ENCODE assay signal across 16 mouse cellular contexts in genomic region chr13:107239035-107239387, GRCm38 (mm10).
DNase-seq lines count a peak whose midpoint lies in the region; ATAC-seq and TF ChIP-seq lines count a peak whose summit lies in the region.
"Had no signal": no experiment of that assay in that cellular context is flagged by ENCODE, and none has a peak within 500 bp of the region (broad histone marks: within the 10 kb centered on the region; RNA-seq: fewer than 3 reads in every experiment).

No protein-coding gene starts in this region.

- no peak overlapping the region for H3K4me2 ChIP-seq in midbrain, embryonic 14.5 days (ENCODE audit: low read length)
- H3K4me2 ChIP-seq in intestine, embryonic 16.5 days (ENCODE audit: low read depth, low read length): no peak overlapping the region
- H3K4me2 ChIP-seq in stomach, postnatal 0 days (replicated peaks; ENCODE audit: low read depth): no peak overlapping the region; the same call in 1 of the 2 replicates
- H3K4me2 ChIP-seq: embryonic facial prominence, embryonic 12.5 days; heart, embryonic 11.5 days; midbrain, embryonic 11.5 days had no signal

- no peaks in the 10 kb centered on the region for H3K27me3 ChIP-seq in midbrain, embryonic 14.5 days (ENCODE audit: control insufficient read depth, insufficient read depth, low read length)
- no peaks in the 10 kb centered on the region for H3K27me3 ChIP-seq in midbrain, embryonic 10.5 days (ENCODE audit: low read depth, poor library complexity, severe bottlenecking)
- no peaks in the 10 kb centered on the region for H3K27me3 ChIP-seq in intestine, embryonic 16.5 days (replicated peaks; ENCODE audit: control insufficient read depth, insufficient read depth, low read length)
- no peaks in the 10 kb centered on the region for H3K27me3 ChIP-seq in stomach, postnatal 0 days (ENCODE audit: control insufficient read depth, insufficient read depth, low read length)
- H3K27me3 ChIP-seq in cerebellum, adult 2 months (ENCODE audit: control insufficient read depth, insufficient read depth, low read length): no peaks in the 10 kb centered on the region
- H3K27me3 ChIP-seq: embryonic facial prominence, embryonic 12.5 days had no signal

- no peaks in the 10 kb centered on the region for H3K4me1 ChIP-seq in midbrain, embryonic 14.5 days (ENCODE audit: control insufficient read depth, insufficient read depth, low read length)
- no peaks in the 10 kb centered on the region for H3K4me1 ChIP-seq in midbrain, embryonic 10.5 days
- H3K4me1 ChIP-seq in intestine, embryonic 16.5 days (ENCODE audit: control insufficient read depth, insufficient read depth, low read length): no peaks in the 10 kb centered on the region; the same call in 1 of the 2 replicates
- no peaks in the 10 kb centered on the region; the same call in 1 of the 2 replicates for H3K4me1 ChIP-seq in stomach, postnatal 0 days (replicated peaks; ENCODE audit: control insufficient read depth, insufficient read depth)
- H3K4me1 ChIP-seq in cerebellum, adult 2 months (ENCODE audit: control insufficient read depth, insufficient read depth, low read length): no peaks in the 10 kb centered on the region
- H3K4me1 ChIP-seq: embryonic facial prominence, embryonic 12.5 days had no signal

- 71% methylated on average over 4 of the region's 4 CpGs for WGBS in midbrain, embryonic 14.5 days
- 69% methylated on average over 4 of the region's 4 CpGs for WGBS in midbrain, embryonic 10.5 days
- 27% methylated on average over 4 of the region's 4 CpGs for WGBS in intestine, embryonic 16.5 days
- WGBS in stomach, postnatal 0 days: 26% methylated on average over 4 of the region's 4 CpGs
- 66% methylated on average over 4 of the region's 4 CpGs for WGBS in cerebellum, adult 2 months

- DNase-seq in kidney, adult 9 months: peak; percentile 10
- DNase-seq in kidney, postnatal 25 days: no peak
- peak; percentile 41 for DNase-seq in midbrain, embryonic 14.5 days
- DNase-seq in midbrain, embryonic 10.5 days (ENCODE audit: low spot score): no peak
- no peak for DNase-seq in stomach, postnatal 0 days (ENCODE audit: low spot score)
- DNase-seq in cerebellum, adult 2 months: no peak
- DNase-seq: cerebellum, adult 8-10 months; heart, postnatal 4 days; layer of hippocampus, postnatal 36 days; thymus, postnatal 36 days had no signal

- no peak overlapping the region for H3K9ac ChIP-seq in midbrain, embryonic 14.5 days (replicated peaks; ENCODE audit: low read length)
- H3K9ac ChIP-seq in intestine, embryonic 16.5 days (ENCODE audit: low read depth, low read length): no peak overlapping the region
- H3K9ac ChIP-seq in stomach, postnatal 0 days (ENCODE audit: low read length): no peak overlapping the region
- H3K9ac ChIP-seq: embryonic facial prominence, embryonic 12.5 days; liver, embryonic 14.5 days had no signal

- no peaks in the 10 kb centered on the region for H3K36me3 ChIP-seq in midbrain, embryonic 14.5 days (ENCODE audit: control insufficient read depth, insufficient read depth, low read length)
- H3K36me3 ChIP-seq in midbrain, embryonic 10.5 days: no peaks in the 10 kb centered on the region
- H3K36me3 ChIP-seq in intestine, embryonic 16.5 days (ENCODE audit: control insufficient read depth, insufficient read depth, low read length): no peaks in the 10 kb centered on the region
- H3K36me3 ChIP-seq in stomach, postnatal 0 days (ENCODE audit: control insufficient read depth, insufficient read depth, low read length): no peaks in the 10 kb centered on the region
- H3K36me3 ChIP-seq: embryonic facial prominence, embryonic 12.5 days had no signal

- no peak for TF ChIP-seq POLR2A in cerebellum, adult 2 months (IDR thresholded peaks at IDR 0.05; ENCODE audit: borderline replicate concordance, insufficient read depth, low read length)

- no peak for TF ChIP-seq EP300 in stomach, postnatal 0 days (optimal IDR thresholded peaks at IDR 0.05)

- H3K9me3 ChIP-seq in midbrain, embryonic 14.5 days (ENCODE audit: control insufficient read depth, low read length): no peaks in the 10 kb centered on the region
- no peaks in the 10 kb centered on the region for H3K9me3 ChIP-seq in midbrain, embryonic 10.5 days (replicated peaks)
- no peaks in the 10 kb centered on the region for H3K9me3 ChIP-seq in intestine, embryonic 16.5 days (ENCODE audit: control insufficient read depth, low read length)
- no peaks in the 10 kb centered on the region for H3K9me3 ChIP-seq in stomach, postnatal 0 days (ENCODE audit: control insufficient read depth, low read length)

- peak; percentile 67 for TF ChIP-seq CTCF in stomach, postnatal 0 days (IDR thresholded peaks at IDR 0.05; ENCODE audit: low read depth)
- no peak for TF ChIP-seq CTCF in cerebellum, adult 2 months (IDR thresholded peaks at IDR 0.05; ENCODE audit: borderline replicate concordance, insufficient read depth, low read depth, low read length)

- no peak overlapping the region for H3K4me3 ChIP-seq in midbrain, embryonic 14.5 days (replicated peaks; ENCODE audit: low read depth, low read length)
- H3K4me3 ChIP-seq in midbrain, embryonic 10.5 days: no peak overlapping the region
- no peak overlapping the region for H3K4me3 ChIP-seq in intestine, embryonic 16.5 days (ENCODE audit: low read length)
- H3K4me3 ChIP-seq in stomach, postnatal 0 days (ENCODE audit: low read depth, low read length): no peak overlapping the region
- H3K4me3 ChIP-seq in cerebellum, adult 2 months (replicated peaks; ENCODE audit: insufficient read depth, low read depth, low read length): no peak overlapping the region
- H3K4me3 ChIP-seq: embryonic facial prominence, embryonic 12.5 days had no signal

- no peak for ATAC-seq in midbrain, embryonic 14.5 days (ENCODE audit: low FRiP score, low TSS enrichment)
- peak; percentile 76 for ATAC-seq in intestine, embryonic 16.5 days
- ATAC-seq in stomach, postnatal 0 days (ENCODE audit: low FRiP score, low TSS enrichment): peak; percentile 59; the same call in 1 of the 2 replicates
- ATAC-seq: inflammation-experienced regulatory T-cells, adult 6 months had no signal

- no peak overlapping the region for H3K27ac ChIP-seq in midbrain, embryonic 14.5 days (replicated peaks; ENCODE audit: low read depth, low read length)
- no peak overlapping the region for H3K27ac ChIP-seq in midbrain, embryonic 10.5 days (replicated peaks)
- H3K27ac ChIP-seq in intestine, embryonic 16.5 days (ENCODE audit: low read length): 0 out of 2 replicates have a peak overlapping the region, but pooled peaks have one; percentile 3
- peak overlapping the region; percentile 49 for H3K27ac ChIP-seq in stomach, postnatal 0 days (replicated peaks)
- no peak overlapping the region for H3K27ac ChIP-seq in cerebellum, adult 2 months (ENCODE audit: insufficient read depth, low read length)
- H3K27ac ChIP-seq: embryonic facial prominence, embryonic 12.5 days; liver, embryonic 14.5 days had no signal

Comparison
In these comparisons a context has a peak if more than half of its experiments do, and no peak if none do; other contexts are left out.
1. DNase-seq: peak in kidney, adult 9 months (single experiment) and midbrain, embryonic 14.5 days (single experiment); none in kidney, postnatal 25 days (0 of 2), midbrain, embryonic 10.5 days (single experiment), stomach, postnatal 0 days (single experiment) and cerebellum, adult 2 months (0 of 2).
2. H3K27ac ChIP-seq: peak in intestine, embryonic 16.5 days (single experiment) and stomach, postnatal 0 days (single experiment); none in midbrain, embryonic 14.5 days (single experiment), midbrain, embryonic 10.5 days (single experiment) and cerebellum, adult 2 months (single experiment).